ENCODE assay signal across 1 mouse cellular context in the genomic region with DNA sequence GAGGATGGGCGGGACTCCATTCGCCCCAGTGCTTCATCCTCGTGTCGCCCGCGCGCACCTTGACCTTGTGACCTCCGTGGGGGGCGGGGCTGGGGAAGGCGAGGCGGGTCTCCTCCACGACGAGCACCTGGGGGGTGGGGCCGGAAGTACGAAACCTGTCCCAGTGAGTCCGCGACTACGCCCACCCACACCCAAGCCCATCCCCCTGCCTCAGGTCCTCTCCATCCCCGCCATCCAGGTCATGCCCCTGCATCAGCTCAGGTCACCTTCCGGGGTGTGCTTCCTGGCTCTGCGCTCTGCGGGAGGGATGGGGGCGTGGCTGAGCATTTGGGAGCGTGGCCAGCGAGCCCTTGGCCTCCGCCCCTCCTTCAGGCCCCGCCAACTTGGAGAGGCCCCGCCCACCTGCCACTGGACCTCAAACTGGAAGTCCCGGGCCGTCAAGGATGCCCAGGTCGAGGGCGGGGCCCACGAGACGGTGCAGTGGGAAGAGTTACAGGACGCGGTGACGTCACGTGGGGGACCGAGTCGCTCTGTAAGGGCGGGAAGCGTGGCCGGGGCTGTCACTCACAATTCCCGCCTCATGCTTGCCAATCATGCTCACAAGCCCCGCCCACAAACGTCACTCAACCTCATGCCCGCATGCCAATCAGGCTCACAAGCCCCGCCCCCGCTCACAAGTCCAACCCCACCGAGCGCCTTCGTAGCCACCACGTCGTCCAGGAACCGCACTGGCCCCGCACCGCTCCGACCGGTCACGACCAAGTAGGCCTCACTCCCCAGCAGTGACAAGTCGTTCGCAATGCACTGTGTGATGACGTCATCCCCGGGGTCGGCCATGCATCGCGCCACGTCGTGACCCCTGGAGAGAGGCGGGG.
TF ChIP-seq lines count a peak whose summit lies in the region.

No protein-coding gene starts in this region.

TF ChIP-seq in CH12.LX, 34 proteins besides CTCF, POLR2A, EP300 and RAD21:
- no peak for TF ChIP-seq GABPA (IDR thresholded peaks at IDR 0.05; ENCODE audit: insufficient replicate concordance, low read depth, low read length)
- TF ChIP-seq TCF12 (IDR thresholded peaks at IDR 0.05; ENCODE audit: low read depth, low read length), result 0 out of 2 replicates have a peak, but pooled peaks have one; percentile 5
